Mouse (Mus musculus) fat pad, adult 2 months (tissue): Measurements from ENCODE around the gene Cox5b.
A peak's percentile ranks its signal among the peaks of the same experiment; 100 is the strongest.
"Not testable (repeated sequence)": the region's sequence is repeated elsewhere in the genome, so short reads cannot be mapped to it uniquely, and the experiment has no call there.

Source experiments
- DNase-seq: peaks from one replicate; pipeline ENCODE4 v3.0.0-alpha.2; 2011; ENCODE audit warnings: low read depth, low spot score; ENCODE audit errors: extremely low read depth

Gene Cox5b

DNA sequence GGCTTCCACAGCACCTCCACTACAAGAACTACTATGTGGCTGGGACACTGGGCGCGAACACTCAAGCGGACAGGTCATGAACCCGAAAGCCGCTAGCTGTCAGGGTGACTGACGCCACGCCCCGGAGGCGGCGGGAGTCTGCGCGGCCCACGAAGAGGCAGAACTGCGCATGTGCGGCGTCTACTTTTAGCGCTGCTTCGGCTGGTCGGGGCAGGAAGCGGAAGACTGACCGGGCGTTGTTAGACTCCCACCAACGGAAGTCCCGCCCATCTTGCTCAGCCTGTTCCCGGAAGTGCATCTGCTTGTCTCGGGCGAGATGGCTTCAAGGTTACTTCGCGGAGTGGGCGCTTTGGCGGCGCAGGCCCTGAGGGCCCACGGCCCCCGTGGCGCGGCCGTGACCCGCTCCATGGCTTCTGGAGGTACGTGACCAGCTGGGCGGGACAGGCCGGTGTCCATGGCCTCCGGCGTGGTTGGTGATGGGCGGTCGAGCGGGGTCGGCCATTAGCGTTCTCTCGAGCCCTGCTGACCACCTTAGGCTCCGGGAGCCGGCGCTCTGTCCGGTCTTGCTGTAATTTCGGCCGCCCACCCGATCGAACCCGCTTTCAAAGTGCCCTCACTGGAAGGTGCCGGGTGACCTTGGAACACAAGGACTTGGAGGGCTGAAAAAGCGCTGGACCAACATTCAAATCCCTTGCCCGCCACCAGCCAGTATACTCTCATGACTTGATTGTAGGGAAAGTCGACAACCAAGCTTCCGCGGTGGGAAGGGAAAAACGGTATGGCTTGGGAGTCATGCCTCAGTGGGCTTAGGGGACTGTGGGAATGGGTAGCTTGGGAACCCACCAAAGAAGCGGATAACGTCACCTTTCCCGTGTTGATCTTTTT lies at the start of gene Cox5b:
TSS of gene Cox5b (plus strand) at position 179 of the 885 bp plus-strand sequence.
- DNase-seq: peak; percentile 67

DNA sequence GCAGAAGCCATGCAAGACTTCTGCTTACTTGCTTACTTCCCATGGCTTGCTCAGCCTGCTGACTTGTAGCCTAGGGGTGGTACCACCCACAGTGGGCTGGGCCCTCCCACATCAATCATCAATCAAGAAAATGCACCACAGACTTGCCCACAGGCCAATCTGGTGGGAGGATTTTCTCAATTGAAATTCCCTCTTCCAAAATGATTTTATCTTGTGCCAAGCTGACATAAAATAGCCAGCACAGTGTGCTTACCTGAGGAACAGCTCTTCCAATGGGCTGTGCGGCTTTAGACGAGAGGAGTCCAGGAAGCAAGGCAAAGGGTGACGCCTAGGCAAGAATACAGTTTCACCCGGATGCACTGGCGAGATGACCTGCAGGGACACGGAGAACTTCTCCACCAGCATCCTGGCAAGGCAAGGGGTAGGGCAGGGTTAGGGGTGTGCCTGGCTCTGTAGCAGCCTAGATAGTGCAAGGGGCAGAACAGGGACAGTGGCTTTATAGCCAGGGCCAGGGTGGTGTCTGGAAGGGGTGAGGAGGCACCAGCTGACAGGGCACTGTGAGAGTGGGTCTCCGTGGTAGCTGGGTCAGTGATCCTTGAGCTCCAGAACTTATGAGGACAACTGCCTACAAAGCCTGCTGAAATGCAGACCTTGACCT lies 47.2 kb upstream of the Cox5b start:
- DNase-seq: peak; percentile 97

DNA sequence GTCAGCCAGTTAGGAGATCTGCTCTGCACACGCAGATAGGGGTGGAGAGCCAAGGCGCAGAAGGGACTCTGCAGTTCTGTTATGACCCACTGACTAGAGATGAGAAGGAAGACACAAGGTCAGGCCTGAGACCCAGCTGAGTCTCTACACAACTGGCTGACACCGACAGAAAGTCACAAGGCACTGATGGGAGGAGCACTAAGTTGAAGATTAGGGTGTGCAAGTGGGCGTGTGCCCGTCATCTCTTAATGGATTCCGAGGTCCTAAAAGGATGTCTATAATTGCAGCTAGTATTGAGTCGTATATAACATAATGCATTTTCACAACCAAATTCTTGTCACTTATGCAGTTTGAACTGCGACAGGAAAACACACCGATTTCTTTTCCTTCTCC lies 46.6 kb upstream of the Cox5b start:
- DNase-seq: no peak

DNA sequence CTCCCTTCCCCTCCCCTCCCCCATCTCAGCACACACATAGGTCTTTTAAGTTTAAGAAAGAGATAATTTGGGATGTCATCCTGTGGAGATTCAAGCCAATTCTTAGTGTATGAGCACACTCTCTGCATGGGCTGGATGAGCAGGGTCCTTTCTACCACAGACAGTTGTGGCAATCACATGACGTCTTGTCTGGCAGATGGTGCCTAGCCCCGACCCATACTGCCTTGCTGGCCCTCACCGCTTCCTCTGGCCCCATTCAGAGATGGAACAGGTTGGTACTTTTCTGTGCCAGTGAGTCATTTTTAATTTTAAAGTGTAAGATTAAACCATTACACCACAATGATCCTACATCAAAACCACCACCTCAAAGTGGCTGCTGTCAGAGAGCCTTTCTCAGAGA lies 45.0 kb upstream of the Cox5b start:
- no peak for DNase-seq

DNA sequence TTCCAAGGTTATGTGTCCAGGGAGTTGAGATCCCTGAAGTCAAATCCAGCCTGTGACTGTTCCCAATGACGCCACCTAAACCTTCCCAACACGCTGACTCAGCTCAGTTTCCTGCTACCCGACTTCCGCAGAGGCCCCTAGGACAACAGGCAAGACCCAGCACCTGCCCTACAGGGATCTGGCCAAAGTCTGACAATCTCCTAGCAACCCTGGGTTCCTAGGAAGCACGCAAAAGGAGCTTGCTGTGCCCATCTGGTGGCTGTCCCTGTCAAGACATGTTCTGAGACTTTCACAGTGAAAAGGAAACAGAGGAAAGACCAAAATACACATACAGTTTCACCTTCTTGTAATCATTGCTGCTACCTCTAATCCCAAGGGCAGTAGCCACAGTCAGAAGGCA lies 43.6 kb upstream of the Cox5b start:
- peak; percentile 42 for DNase-seq

DNA sequence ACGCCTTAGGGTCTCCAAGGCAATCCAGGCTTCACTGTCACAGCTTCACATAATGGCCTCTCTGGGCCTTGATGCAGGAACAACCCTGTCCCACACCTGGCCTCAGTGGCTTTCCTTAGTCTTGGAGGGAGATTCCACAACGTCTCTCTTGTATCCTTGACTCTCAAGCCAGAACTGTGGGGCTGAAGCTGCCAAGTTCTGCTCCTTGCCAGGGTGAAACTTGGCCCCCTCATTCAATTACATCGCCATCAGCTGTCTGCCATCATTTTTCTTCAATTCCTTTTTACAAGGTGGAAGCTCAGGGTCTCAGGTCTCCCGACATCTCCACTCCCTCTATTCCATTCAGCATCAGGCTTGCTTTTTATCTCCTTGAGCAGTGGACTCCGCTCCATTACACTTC lies 36.2 kb upstream of the Cox5b start:
- DNase-seq: no peak

DNA sequence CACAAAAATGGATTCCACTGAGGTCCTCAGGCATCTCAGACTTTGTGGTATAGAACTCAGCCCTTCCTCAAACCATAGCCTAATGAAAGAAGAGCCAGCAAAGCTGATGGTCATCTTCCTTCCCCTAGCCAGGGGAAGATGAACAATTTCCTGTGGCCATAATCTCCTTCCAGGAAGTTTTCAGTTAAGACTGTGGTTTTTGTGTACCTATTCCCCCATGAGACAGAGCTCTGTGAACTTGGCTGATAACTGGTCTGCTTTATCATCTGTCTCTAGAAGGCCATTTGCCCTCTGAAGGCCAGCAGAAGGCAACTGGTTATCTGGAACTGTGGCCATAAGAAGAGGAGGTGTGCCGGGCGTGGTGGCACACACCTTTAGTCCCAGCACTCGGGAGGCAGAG lies 35.0 kb upstream of the Cox5b start:
- no peak for DNase-seq

DNA sequence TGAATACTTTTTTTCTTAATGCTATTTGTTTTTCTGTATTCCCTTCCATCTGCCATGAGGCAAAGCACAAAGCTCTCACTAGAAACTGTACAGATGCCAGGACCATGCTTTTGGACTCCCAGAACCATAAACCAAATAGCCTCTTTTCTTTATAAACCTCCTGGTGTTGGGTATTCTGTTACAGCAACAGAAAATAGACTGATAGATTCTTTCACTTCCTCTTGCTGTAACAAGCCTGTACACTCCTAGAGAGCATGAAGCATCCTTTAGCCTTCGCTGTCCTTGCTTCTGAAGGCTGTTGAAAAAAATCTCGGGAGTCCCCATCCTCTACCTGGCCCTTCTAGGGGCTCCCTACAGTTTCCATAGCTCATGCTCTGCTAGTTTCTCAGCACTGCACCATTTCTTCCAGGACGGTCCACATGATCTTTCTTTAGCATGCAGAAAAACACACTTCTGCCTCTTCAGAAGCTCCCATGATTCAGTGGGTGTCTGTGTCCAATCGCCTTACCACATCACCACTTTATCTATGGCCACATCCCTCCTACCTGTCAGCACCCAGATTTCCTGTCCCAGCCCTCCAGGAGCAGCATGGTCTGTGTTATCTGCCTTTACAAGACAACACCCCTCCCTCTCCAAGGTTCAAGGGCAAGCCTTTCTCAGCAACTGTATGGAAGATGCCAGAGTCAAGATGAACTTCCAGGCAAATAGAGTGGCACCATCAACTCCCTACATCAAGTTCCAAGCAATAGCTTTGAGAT lies 33.4 kb upstream of the Cox5b start:
- DNase-seq: no peak

DNA sequence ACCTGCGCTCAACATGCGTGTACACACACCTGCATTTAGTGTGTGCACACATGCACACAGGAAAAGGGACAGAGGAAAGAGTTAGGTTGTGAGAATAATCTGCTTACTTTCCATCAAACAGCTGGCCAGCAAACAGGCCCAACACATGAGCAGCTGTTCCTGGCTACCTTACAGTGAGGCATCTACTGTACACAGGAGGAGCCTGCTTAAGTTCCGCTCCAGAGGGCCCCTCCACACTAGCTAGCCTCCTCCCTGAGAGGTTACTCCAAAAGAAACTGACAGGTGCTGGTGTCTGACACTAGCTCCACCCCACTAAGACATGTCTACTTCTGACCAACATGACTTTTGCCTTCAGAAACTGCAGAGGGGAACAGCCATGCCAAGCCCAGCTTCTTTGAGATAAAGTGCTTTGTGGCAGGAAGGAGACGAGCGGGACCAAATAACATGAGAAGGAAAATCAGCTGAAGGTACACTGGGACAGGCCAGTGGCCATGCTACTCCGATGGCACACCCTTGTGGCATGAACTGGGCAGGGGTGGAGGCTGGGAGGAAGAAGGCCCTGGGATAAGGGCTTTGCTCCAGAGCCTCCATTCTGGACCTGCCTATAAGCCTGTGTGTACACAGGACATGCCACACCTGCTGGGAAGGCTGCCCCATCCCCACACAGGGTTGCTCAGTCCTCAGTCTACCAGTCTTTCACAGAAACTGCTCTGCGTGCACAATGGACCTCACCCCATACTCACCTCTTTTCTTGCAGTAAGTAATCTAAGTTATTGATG lies 32.4 kb upstream of the Cox5b start:
- DNase-seq: no peak

DNA sequence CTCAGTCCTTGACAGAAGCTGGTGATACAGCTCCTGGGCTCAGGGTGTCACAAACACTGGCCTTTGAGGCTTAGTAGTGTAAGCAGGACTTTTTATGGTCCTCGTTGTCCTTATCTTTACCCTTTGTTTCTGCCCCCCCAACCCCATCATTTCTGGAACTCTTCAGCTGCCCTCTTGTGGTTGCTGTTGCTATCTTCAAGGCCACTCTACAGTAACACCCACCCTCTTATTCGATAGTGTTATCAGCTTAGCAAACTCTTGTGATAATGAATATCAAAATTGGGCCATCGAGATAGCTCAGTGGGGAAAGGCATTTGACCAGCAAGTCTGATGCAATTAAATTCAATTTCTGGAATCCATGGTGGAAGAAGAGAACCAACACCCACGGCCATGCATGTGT lies 26.8 kb upstream of the Cox5b start:
- no peak for DNase-seq

DNA sequence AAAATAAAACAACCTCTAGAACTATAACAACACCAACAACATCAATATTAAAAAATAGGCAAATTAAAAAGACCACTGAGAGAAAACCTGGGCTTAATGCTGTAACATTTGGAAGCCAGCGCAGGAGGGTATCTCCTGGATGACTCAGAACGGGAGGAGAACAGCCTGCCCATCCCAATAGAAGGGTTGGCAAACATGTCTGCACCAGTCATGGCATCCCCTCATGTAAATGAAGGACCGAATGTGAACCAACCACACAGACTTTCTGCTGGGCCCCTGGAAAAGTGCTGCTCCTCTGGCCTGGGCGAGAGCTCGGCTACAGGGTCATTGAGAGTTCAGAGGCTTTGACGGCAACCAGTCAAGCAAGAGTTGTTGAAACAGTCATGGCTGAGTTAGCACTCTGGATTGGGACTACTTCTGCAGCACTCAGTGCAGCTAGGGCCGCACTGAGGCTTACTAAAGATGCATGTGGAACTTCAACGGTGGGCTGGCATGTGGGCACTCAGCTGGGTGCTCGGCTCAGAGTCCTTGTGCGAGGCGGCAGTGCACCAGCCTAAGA lies 26.0 kb upstream of the Cox5b start:
- no peak for DNase-seq

DNA sequence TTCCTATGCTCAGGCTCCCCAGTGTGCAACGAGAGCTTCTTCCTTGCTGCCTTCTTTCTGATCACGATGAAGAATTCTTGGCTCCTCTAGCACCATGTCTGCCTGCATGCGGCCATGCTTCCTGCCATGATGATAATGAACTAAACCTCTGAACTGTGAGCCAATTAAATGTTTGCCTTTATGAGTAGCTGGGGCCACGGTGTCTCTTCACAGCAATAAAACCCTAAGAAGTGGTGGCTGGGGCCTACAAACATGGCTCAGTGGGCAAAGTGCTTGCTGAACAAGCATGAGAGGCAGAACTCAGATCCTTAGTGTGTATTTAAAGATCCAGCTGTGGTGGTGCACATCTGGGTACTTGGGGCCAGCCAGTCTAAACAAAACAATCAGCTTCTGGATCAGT lies 25.3 kb upstream of the Cox5b start:
- no peak for DNase-seq

DNA sequence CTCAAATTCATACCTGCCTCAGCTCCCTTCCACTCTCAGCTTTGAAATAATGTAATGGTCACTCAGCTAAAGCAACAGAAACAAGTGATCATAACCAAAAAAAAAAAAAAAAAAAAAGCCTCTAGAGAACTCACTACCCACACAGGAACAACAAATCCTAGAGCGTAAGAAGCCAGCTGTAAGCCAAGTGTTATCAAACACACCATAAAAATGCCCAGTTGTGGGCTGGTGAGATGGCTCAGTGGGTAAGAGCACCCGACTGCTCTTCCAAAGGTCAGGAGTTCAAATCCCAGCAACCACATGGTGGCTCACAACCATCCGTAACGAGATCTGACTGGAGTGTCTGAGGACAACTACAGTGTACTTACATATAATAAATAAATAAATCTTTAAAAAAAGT lies 23.2 kb upstream of the Cox5b start:
- DNase-seq: not testable (repeated sequence)

DNA sequence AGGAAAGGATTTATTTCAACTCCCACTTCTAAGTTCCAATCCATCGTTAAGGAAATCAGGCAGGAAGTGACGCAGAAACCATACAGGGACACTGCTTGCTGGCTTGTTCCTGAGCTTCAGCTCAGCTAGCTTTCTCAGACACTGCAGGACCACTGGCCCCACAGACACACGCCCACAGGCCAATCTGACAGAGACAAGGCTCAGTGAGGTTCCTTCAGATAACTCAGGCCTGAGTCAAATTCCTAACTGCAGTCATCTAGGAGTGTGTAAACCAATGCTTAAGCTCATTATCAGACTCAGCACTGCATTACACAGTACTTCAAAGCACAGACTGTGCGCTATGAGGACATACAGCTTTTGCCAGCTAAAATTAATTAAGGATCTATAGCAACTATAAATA lies 21.0 kb upstream of the Cox5b start:
- DNase-seq: no peak

DNA sequence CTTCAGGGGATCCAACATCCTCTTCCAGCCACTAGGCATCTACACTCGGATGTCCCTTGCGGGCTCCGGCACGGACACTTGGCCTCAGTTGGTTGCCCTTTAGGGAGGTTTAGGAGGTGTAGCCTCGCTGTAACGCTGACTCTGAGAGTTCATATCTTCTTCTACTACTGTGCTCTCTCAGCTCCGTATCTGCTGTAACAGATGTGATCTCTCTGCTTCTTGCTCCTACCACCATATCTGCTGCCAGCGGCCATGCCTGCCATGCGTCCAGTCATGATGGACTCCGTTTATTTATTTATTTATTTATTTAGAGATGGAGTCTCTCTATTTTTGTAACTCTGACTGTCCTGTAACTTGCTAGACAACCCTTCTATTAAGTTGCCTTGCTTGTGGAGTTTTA lies 20.0 kb upstream of the Cox5b start:
- no peak for DNase-seq

DNA sequence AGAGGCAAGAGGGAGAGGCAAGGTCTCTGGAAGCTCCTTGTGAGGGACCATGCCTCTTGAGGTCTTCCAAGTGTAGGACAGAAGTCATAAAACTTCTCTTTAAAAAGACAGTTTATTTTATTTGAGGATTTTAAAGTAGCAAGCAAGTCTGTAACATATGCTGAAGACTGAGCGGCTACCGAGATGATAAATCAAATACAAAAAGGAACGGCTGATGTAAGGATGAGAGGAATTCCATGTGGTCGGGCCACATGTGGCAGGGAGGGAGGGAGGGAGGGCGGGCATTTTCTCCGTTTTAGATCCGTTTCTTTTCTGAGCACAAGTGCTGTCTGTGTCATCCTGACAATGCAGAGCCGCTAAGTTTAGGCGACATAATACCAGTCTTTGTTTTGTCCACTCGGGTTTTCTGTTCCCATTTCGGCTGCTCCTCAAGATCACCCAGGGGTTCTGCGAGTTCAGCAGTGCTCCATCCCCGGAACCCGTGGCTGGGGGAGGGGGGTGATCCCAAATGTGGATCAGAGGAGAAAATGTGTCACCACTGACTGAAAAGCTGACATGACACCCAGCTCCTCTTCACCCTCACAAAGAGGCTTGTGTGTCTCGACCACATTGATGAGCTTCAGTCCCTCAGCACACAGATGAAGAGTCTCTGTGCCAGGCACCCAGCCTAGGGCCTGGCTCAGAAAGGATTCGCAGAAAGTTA lies 18.4 kb upstream of the Cox5b start:
- no peak for DNase-seq

DNA sequence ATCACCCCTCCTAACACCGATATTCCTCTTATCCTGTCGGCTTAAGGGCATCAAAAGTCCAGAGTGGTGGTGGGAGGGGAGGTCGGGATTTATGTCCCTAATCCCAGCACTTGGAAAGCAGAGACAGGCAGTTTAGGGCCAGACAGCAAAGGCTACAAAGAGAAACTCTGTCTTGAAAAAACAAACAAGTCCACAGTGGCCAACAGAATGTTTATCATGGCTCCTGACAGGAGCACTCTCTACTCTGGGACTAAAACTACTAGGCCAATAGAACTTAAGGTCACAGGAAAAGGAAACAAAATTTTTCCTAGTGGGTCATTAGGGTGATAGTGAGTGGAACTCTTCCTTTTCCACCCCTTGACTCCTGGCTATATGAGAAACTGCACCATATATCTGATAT lies 16.3 kb upstream of the Cox5b start:
- no peak for DNase-seq

DNA sequence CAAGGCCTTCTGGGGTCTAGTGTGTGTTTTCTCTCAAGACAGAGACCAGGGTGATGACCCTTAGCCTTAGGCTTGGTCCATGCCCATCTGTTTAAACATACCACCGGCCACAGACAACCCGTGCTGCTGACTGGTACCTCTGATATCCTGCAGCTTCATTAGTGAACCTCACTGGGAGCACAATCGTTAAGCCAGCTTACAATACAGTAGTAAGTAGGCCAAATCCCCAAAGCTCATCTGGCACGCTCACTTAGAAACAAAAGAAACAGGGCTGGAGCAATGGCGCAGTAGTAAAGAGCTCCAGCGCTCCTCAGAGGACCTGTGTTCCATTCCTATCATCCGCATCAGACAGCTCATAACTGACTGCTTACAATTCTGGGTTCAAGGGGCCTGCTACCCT lies 10.4 kb upstream of the Cox5b start:
- no peak for DNase-seq

DNA sequence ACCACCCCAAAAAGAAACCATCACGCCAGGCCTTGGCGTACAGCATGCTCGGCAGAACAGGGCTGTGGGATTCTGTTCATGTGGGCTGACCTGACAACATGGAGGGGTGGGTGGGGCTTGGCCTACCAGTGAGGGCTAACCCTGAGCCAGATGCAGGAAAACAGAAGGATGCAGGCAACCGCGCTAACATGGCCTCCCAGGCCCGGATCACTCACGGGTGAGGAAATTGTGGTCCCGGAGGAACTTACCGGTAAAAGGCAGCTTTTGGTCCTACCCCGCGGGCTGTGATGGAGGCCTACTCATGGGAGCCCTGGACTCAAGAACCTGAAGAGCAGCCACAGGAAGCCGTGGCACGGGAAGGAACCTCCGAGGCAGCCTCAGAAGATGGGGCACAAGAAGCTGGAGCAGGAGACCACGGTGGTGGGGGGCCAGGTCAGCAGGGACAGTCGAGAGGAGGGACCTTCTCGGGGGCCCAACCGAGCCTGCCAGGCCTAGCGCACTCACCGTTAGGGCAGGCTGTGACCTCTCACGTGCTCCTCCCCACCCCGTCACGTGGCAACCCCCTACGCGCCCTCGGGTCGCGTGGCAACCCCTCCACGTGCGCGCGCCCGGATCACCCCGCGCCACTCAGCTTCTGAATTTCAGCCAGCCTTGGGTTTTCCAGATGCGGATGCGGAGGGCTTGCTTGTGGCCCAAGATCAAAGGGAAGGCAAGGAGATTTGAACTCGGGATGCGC lies 8.5 kb upstream of the Cox5b start, which contains the start of gene Fam178b:
TSS of gene Fam178b (minus strand) at position 564 of the 736 bp plus-strand sequence.
- no peak for DNase-seq
